21 mouse cellular contexts compared by ENCODE assay signal in genomic region chr16:93789971-93790755, GRCm38 (mm10). TPM values are rescaled to one million over a fixed set of nuclear protein-coding genes. Genes with fewer than 3 reads are reported as not detected.
DNase-seq lines count a peak whose midpoint lies in the region; ATAC-seq and TF ChIP-seq lines count a peak whose summit lies in the region.
"Had no signal": no experiment of that assay in that cellular context is flagged by ENCODE, and none has a peak within 500 bp of the region (broad histone marks: within the 10 kb centered on the region; RNA-seq: fewer than 3 reads in every experiment).

No protein-coding gene starts in this region.

- no peaks in the 10 kb centered on the region for H3K36me3 ChIP-seq in CH12.LX (replicated peaks in 1 of 2; ENCODE audit: control insufficient read depth in 1 of 2, insufficient read depth in 1 of 2, low read length in 1 of 2)
- H3K36me3 ChIP-seq in embryonic facial prominence, embryonic 12.5 days, result no peaks in the 10 kb centered on the region
- H3K36me3 ChIP-seq: heart, embryonic 12.5 days had no signal

- peaks cover 7 to 25% of the 10 kb centered on the region in 2 experiments; a peak in 3 of 4 replicates for H3K4me1 ChIP-seq in CH12.LX (ENCODE audit: control insufficient read depth in 1 of 2, insufficient read depth in 2 of 2)
- 0 out of 2 replicates have a peak, but pooled peaks cover 3% of the 10 kb centered on the region for H3K4me1 ChIP-seq in embryonic facial prominence, embryonic 12.5 days

- H3K9me3 ChIP-seq in CH12.LX (replicated peaks; ENCODE audit: low read length), result peaks cover 28% of the 10 kb centered on the region
- no peaks in the 10 kb centered on the region for H3K9me3 ChIP-seq in embryonic facial prominence, embryonic 12.5 days
- H3K9me3 ChIP-seq: heart, embryonic 12.5 days; liver, embryonic 12.5 days had no signal

- dilution Hi-C loops in CH12.LX (cut with MboI; ENCODE audit: extremely low pct_ligation_motif_present, extremely low pct_unique_long_range_greater_than_20kb, low sequenced_read_pairs), result no loop called here

- TF ChIP-seq EP300 in CH12.LX (IDR thresholded peaks at IDR 0.05; ENCODE audit: low read length), result no peak

- no peak overlapping the region for H3K9ac ChIP-seq in CH12.LX (ENCODE audit: insufficient read depth, low read depth)
- no peak overlapping the region for H3K9ac ChIP-seq in embryonic facial prominence, embryonic 12.5 days
- H3K9ac ChIP-seq: heart, embryonic 12.5 days; liver, embryonic 12.5 days; lung, embryonic 14.5 days had no signal

- peak overlapping the region; percentile 8; the same call in 1 of the 2 replicates for H3K27ac ChIP-seq in layer of hippocampus, adult 2 months
- H3K27ac ChIP-seq in CH12.LX (ENCODE audit: insufficient read depth, low read depth), result no peak overlapping the region
- 0 out of 2 replicates have a peak overlapping the region, but pooled peaks have one; percentile 57 for H3K27ac ChIP-seq in embryonic facial prominence, embryonic 12.5 days
- H3K27ac ChIP-seq: left cerebral cortex, adult 2 months; liver, embryonic 12.5 days had no signal

- TF ChIP-seq CTCF in layer of hippocampus, adult 2 months (conservative IDR thresholded peaks at IDR 0.05), result no peak
- no peak for TF ChIP-seq CTCF in CH12.LX (conservative IDR thresholded peaks at IDR 0.05 in 1 of 2, IDR thresholded peaks at IDR 0.05 in 1 of 2; ENCODE audit: low read depth in 2 of 2, low read length in 2 of 2)

- no peaks in the 10 kb centered on the region for H3K79me2 ChIP-seq in CH12.LX (replicated peaks; ENCODE audit: control insufficient read depth, extremely low read depth, insufficient read depth, poor library complexity, severe bottlenecking)

- H3K4me3 ChIP-seq in layer of hippocampus, adult 2 months, result no peak overlapping the region
- H3K4me3 ChIP-seq in CH12.LX (replicated peaks in 1 of 3; ENCODE audit: low read depth in 2 of 3, low read length in 2 of 3, poor library complexity in 1 of 3), result no peak overlapping the region
- no peak overlapping the region for H3K4me3 ChIP-seq in embryonic facial prominence, embryonic 12.5 days
- H3K4me3 ChIP-seq: heart, embryonic 12.5 days; left cerebral cortex, adult 2 months; liver, embryonic 12.5 days had no signal

- TF ChIP-seq POLR2A in CH12.LX (IDR thresholded peaks at IDR 0.05; ENCODE audit: low read depth, low read length), result no peak

- 26% methylated on average over 5 of the region's 5 CpGs for WGBS in embryonic facial prominence, embryonic 12.5 days

- DNase-seq in layer of hippocampus, adult 2 months (ENCODE audit: low spot score in 2 of 2), result no peak
- no peak for DNase-seq in layer of hippocampus, postnatal 36 days
- DNase-seq in A20 (ENCODE audit: low read depth, low spot score), result peak; percentile 85
- peak; percentile 68 for DNase-seq in CH12.LX (ENCODE audit: extremely low read depth)
- no peak for DNase-seq in cerebellum, postnatal 36 days
- no peak for DNase-seq in frontal cortex, postnatal 36 days (ENCODE audit: low spot score in 2 of 2)
- DNase-seq: adrenal gland, postnatal 25 days; cerebellum, adult 18-20 months; cerebellum, postnatal 25 days; gastrocnemius, postnatal 36 days; kidney, adult 18-20 months; kidney, postnatal 14 days; lung, embryonic 14.5 days; lung, postnatal 36 days; right cerebral cortex, postnatal 25 days; thymus, postnatal 14 days had no signal

- no peaks in the 10 kb centered on the region for H3K27me3 ChIP-seq in CH12.LX (replicated peaks)
- H3K27me3 ChIP-seq in embryonic facial prominence, embryonic 12.5 days, result no peaks in the 10 kb centered on the region
- H3K27me3 ChIP-seq: heart, embryonic 12.5 days; liver, embryonic 12.5 days had no signal

- 0 out of 2 replicates have a peak overlapping the region, but pooled peaks have one; percentile 9 for H3K4me2 ChIP-seq in CH12.LX (ENCODE audit: insufficient read depth, low read depth, poor library complexity, severe bottlenecking)
- no peak overlapping the region for H3K4me2 ChIP-seq in embryonic facial prominence, embryonic 12.5 days (replicated peaks)
- H3K4me2 ChIP-seq: heart, embryonic 12.5 days; liver, embryonic 12.5 days; lung, embryonic 14.5 days had no signal

- in situ Hi-C loops in CH12.LX (cut with MboI; ENCODE audit: low pct_ligation_motif_present, low pct_unique_long_range_greater_than_20kb, low sequenced_read_pairs), result loop anchor here (10.0 kb wide), 1 partner anchor 45 kb away; the partner anchor contains the start of gene Morc3

- no peak for ATAC-seq in embryonic facial prominence, embryonic 12.5 days (ENCODE audit: insufficient number of reproducible peaks, insufficient read depth, low FRiP score, low TSS enrichment)
- ATAC-seq: forebrain, embryonic 14.5 days; liver, embryonic 12.5 days had no signal

- no peak for TF ChIP-seq RAD21 in CH12.LX (IDR thresholded peaks at IDR 0.05; ENCODE audit: low read depth, low read length)

TF ChIP-seq in CH12.LX, 34 proteins besides CTCF, POLR2A, EP300 and RAD21:
- TF ChIP-seq SMC3 (IDR thresholded peaks at IDR 0.05; ENCODE audit: low read depth, low read length) (no peak), ZC3H11A (IDR thresholded peaks at IDR 0.05; ENCODE audit: low read depth, low read length) (no peak), POLR2AphosphoS2 (IDR thresholded peaks at IDR 0.05; ENCODE audit: low read depth, low read length) (no peak), USF1 (IDR thresholded peaks at IDR 0.05; ENCODE audit: low read depth, low read length) (no peak), ZKSCAN1 (IDR thresholded peaks at IDR 0.05; ENCODE audit: borderline replicate concordance, low read depth, low read length) (no peak), MXI1 (IDR thresholded peaks at IDR 0.05; ENCODE audit: low read depth, low read length) (no peak), USF2 (conservative IDR thresholded peaks at IDR 0.05; ENCODE audit: low read depth, low read length) (no peak), E2F4 (IDR thresholded peaks at IDR 0.05; ENCODE audit: insufficient replicate concordance, low read depth, low read length) (no peak), PAX5 (IDR thresholded peaks at IDR 0.05; ENCODE audit: low read length) (no peak), NELFE (IDR thresholded peaks at IDR 0.05; ENCODE audit: low read depth, low read length) (no peak), ZMIZ1 (IDR thresholded peaks at IDR 0.05; ENCODE audit: low read depth, low read length) (no peak), HCFC1 (IDR thresholded peaks at IDR 0.05; ENCODE audit: low read depth, low read length) (no peak), CHD2 (IDR thresholded peaks at IDR 0.05; ENCODE audit: low read length) (no peak), CHD1 (IDR thresholded peaks at IDR 0.05; ENCODE audit: low read depth, low read length) (no peak), IRF4 (IDR thresholded peaks at IDR 0.05; ENCODE audit: low read depth, low read length) (no peak)

RNA-seq across cellular contexts. Expression of gene Morc3, which starts 41.8 kb away (rescaled TPM):
- 10 to 100 TPM; 32.6 to 34.7 TPM for total RNA-seq in layer of hippocampus, adult 2 months (2021)
- 10 to 100 TPM; 30.4 to 31.2 TPM for total RNA-seq in layer of hippocampus, postnatal 36 days (2021)
- total RNA-seq in CH12.LX (2012; rRNA removed) (25.4 and 25.5 TPM in 2 replicates), CH12.LX (2014; rRNA removed) (45.6 and 53.2 TPM in 2 replicates)
- 17.3 and 17.8 TPM in 2 replicates for polyA plus RNA-seq in CH12.LX (2012; ENCODE audit: insufficient read length, low read depth)
- 36.9 and 42.3 TPM in 2 replicates for polyA plus RNA-seq in embryonic facial prominence, embryonic 12.5 days (2016; fragmentation: Nextera tagmentation; extraction: Ambion mirVana)

Comparison
In these comparisons a context has a peak if more than half of its experiments do, and no peak if none do; other contexts are left out.
1. DNase-seq: peak in A20 (single experiment) and CH12.LX (single experiment); none in layer of hippocampus, adult 2 months (0 of 2), layer of hippocampus, postnatal 36 days (0 of 2), cerebellum, postnatal 36 days (0 of 2) and frontal cortex, postnatal 36 days (0 of 2).